Mouse (Mus musculus) cortical plate, adult 2 months (tissue): ENCODE measurements around the gene Vsir.

Source experiments
- CTCF ChIP-seq: fragments of 200-500 bp; IDR thresholded peaks from 2 replicates; pipeline ENCODE4 v1.5.1; 2011; ENCODE audit warnings: mild to moderate bottlenecking, control low read depth, low read length; ENCODE audit not compliant: insufficient read depth; ENCODE audit errors: extremely low read depth
- POLR2A ChIP-seq: fragments of 200-500 bp; IDR thresholded peaks from 2 replicates; pipeline ENCODE4 v1.6.1; 2011; ENCODE audit warnings: mild to moderate bottlenecking, low read length, control low read depth; ENCODE audit not compliant: insufficient read depth; ENCODE audit errors: extremely low read depth

- no peak for TF ChIP-seq CTCF
- no peak for TF ChIP-seq POLR2A
These were observed 33.0 kb upstream of the Vsir start for GRCm38 (mm10) chr10:60313606-60314005.
